Mouse (Mus musculus) neural tube, embryonic 12.5 days (tissue): ENCODE results near the gene Ccdc13. TPM values are rescaled to one million over a fixed set of nuclear protein-coding genes. Genes with fewer than 3 reads are reported as not detected.
A peak's percentile ranks its signal among the peaks of the same experiment; 100 is the strongest.

Source experiments
- ATAC-seq: fragments of 200-750 bp; cut with Nextera tagmentation; 2 replicates; pipeline ENCODE4 v1.8.0; 2017; ENCODE audit warnings: low read depth, mild to moderate bottlenecking, moderate TSS enrichment, moderate library complexity; ENCODE audit not compliant: low FRiP score
- H3K27ac ChIP-seq: fragments of 300-500 bp; sonication (generic); 2 replicates; pipeline ENCODE4 v1.5.1; 2016
- H3K27me3 ChIP-seq: fragments of 300-500 bp; sonication (generic); replicated peaks from 2 replicates; pipeline ENCODE4 v1.6.1; 2016; ENCODE audit warnings: mild to moderate bottlenecking
- H3K36me3 ChIP-seq: fragments of 300-500 bp; sonication (generic); 2 replicates; pipeline ENCODE4 v1.6.1; 2016; ENCODE audit warnings: mild to moderate bottlenecking
- H3K4me1 ChIP-seq: fragments of 300-500 bp; sonication (generic); 2 replicates; pipeline ENCODE4 v1.6.1; 2016
- H3K4me2 ChIP-seq: fragments of 300-500 bp; sonication (generic); replicated peaks from 2 replicates; pipeline ENCODE4 v1.6.1; 2016; ENCODE audit warnings: mild to moderate bottlenecking
- H3K4me3 ChIP-seq: fragments of 300-500 bp; sonication (generic); 2 replicates; pipeline ENCODE4 v1.5.1; 2016
- H3K9ac ChIP-seq: fragments of 300-500 bp; sonication (generic); 2 replicates; pipeline ENCODE4 v1.6.1; 2016; ENCODE audit warnings: mild to moderate bottlenecking
- H3K9me3 ChIP-seq: fragments of 300-500 bp; sonication (generic); 2 replicates; pipeline ENCODE4 v1.6.1; 2016; ENCODE audit warnings: mild to moderate bottlenecking
- WGBS: fragments of 180-500 bp; shearing (Covaris S2); methylation state at CpG from one replicate; pipeline ENCODE4 v1.1.7; 2016; 5-methylcytosine and 5-hydroxymethylcytosine counted together
- polyA plus RNA-seq: library from polyadenylated mRNA; unstranded; fragments of >200 nt; fragmentation: Nextera tagmentation; extraction: Ambion mirVana; gene quantifications from 2 replicates; pipeline ENCODE4 v1.2.1, GENCODE M21; 2016

The Ccdc13 gene
- polyA plus RNA-seq, 1 experiment from 2014 or later, result 4.0 TPM

DNA sequence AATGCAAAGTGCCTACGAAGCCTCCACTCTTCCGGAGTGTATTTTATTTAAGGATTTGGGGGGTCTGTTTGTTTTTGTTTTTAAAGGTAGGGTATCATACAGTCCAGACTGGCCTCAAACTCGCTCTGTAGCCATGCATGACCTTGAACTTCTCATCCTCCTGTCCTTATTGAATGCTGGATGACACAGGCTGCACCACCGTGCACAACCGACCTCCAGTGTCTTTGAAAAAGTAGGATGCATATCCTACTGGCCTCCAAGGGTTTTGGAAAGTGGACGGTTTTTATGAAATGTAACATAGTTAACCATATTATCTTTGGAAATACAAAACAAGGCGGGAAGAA is 333 bp upstream of the Ccdc13 start:
- Histone ChIP-seq H3K27me3 (no peaks in the 10 kb centered on the region), H3K4me3 (peak overlapping the region; percentile 49), H3K9me3 (0 out of 2 replicates have a peak, but pooled peaks cover 3% of the 10 kb centered on the region), H3K9ac (peak overlapping the region; percentile 59), H3K4me2 (peak overlapping the region; percentile 75), H3K4me1 (peaks cover 12% of the 10 kb centered on the region), H3K27ac (no peak overlapping the region), H3K36me3 (no peaks in the 10 kb centered on the region)
- 39% methylated on average over 7 of the region's 7 CpGs for WGBS
- peak; percentile 62; the same call in 1 of the 2 replicates for ATAC-seq

DNA sequence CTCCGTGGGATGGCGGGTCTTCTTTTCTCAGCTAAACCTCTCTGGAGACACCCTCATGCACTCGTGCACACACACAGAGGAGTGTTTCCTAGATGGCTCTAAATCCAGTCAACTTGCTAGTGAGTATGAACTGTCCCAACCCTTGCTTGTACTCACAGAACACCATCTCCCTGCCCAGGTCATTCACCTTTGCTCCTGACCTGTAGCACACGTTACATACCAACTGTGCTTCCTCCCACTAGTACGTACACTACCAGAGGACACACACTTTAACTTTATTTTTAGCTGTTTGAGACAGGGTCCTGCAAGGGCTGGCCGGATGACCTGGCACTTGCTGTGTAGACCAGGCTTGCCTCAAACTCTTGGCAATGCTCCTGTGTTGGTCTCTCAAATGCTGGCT is 1.3 kb downstream of the Ccdc13 start:
- Histone ChIP-seq H3K4me1 (peaks cover 12% of the 10 kb centered on the region), H3K27ac (no peak overlapping the region), H3K27me3 (no peaks in the 10 kb centered on the region), H3K4me3 (no peak overlapping the region), H3K36me3 (no peaks in the 10 kb centered on the region), H3K9ac (no peak overlapping the region), H3K9me3 (0 out of 2 replicates have a peak, but pooled peaks cover 3% of the 10 kb centered on the region), H3K4me2 (no peak overlapping the region)
- WGBS, result 92% methylated on average over 6 of the region's 6 CpGs
- ATAC-seq, result no peak

DNA sequence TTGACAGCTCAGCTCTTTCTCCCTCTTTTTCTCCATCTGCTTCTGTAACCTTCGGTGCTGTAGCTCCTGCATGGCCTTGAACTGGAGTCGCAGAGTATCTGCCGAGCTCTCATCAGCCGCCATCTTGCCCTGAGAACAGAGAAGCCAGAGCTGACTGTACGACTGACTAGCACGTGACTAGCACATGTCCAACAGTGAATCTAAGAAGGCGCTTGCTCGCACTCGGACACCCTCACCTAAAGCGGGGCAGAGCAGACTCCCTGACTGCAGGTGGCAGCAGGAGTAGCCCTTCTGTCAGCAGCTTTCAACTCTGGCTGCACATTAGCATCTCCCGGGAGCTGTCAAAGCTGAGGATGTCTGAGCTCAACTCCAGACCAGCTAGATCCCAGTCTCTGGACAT is 5.4 kb downstream of the Ccdc13 start:
- Histone ChIP-seq H3K27me3 (no peaks in the 10 kb centered on the region), H3K36me3 (no peaks in the 10 kb centered on the region), H3K27ac (no peak overlapping the region), H3K4me1 (peaks cover 3% of the 10 kb centered on the region), H3K9ac (no peak overlapping the region; the same call in 1 of the 2 replicates), H3K4me2 (no peak overlapping the region), H3K9me3 (0 out of 2 replicates have a peak, but pooled peaks cover 3% of the 10 kb centered on the region), H3K4me3 (no peak overlapping the region)
- no peak for ATAC-seq
- 86% methylated on average over 11 of the region's 11 CpGs for WGBS

DNA sequence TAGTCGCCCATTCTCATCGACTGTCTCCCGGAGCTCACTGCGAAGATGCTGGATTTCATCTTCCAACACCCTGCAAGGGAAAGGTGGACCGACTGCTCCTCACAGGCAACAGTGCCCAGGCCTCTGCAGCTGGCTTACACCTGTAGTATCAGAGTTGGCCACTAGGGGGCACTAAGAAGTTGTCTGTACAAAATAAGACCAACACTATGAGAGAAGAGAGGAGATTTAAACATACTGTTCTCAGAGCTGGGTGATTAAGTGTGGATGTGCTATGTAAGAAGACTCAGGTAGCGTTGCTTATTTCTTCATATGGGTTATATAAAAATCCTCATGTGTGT is 8.3 kb downstream of the Ccdc13 start:
- no peaks in the 10 kb centered on the region for H3K36me3 ChIP-seq
- no peak overlapping the region for H3K9ac ChIP-seq
- no peaks in the 10 kb centered on the region for H3K4me1 ChIP-seq
- no peak overlapping the region for H3K4me3 ChIP-seq
- H3K9me3 ChIP-seq, result 0 out of 2 replicates have a peak, but pooled peaks cover 3% of the 10 kb centered on the region
- H3K27me3 ChIP-seq, result no peaks in the 10 kb centered on the region
- no peak overlapping the region for H3K4me2 ChIP-seq
- no peak overlapping the region for H3K27ac ChIP-seq
- 34% methylated on average over 6 of the region's 6 CpGs for WGBS
- ATAC-seq, result peak; percentile 36; the same call in 1 of the 2 replicates

DNA sequence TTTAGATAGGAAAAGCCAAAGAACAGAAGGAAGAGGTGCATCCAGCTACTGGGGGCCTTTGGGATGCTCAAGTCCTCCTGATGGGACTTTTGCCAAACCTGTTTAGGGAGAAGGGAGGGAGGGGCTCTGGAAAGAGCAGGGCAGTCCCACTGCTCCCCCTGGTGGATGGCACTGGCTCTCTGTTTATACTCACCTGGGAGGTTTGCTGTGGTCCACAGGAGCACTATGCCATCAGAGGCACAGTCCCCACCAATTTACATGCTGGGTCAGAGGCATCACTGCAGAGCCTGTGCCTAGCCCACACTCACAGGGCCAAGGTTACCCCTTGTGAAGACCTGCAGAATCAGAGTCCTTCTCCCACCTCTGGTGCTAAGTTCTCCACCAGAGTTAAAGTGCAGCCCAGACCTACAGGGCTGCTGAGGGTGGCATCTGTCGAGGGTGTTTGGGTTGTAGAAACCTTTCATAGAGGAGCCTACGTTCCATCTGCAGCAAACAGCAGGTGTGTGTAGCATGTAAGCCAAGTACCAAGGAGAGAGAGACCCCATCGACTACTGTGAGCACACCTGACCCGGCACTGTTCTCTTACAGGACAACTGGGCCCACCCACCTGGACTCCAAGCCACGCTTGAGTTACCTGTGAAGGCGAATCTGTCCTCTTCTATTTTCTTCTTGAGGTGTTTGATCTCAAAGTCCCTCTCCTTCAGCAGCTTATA is 8.9 kb downstream of the Ccdc13 start:
- 79% methylated on average over 6 of the region's 6 CpGs for WGBS
- H3K4me3 ChIP-seq, result no peak overlapping the region
- no peak overlapping the region for H3K4me2 ChIP-seq
- H3K4me1 ChIP-seq, result no peaks in the 10 kb centered on the region
- no peak overlapping the region for H3K9ac ChIP-seq
- no peak overlapping the region for H3K27ac ChIP-seq
- 0 out of 2 replicates have a peak, but pooled peaks cover 1% of the 10 kb centered on the region for H3K9me3 ChIP-seq
- H3K36me3 ChIP-seq, result no peaks in the 10 kb centered on the region
- no peaks in the 10 kb centered on the region for H3K27me3 ChIP-seq
- 0 out of 2 replicates have a peak, but pooled peaks have one; percentile 34 for ATAC-seq

DNA sequence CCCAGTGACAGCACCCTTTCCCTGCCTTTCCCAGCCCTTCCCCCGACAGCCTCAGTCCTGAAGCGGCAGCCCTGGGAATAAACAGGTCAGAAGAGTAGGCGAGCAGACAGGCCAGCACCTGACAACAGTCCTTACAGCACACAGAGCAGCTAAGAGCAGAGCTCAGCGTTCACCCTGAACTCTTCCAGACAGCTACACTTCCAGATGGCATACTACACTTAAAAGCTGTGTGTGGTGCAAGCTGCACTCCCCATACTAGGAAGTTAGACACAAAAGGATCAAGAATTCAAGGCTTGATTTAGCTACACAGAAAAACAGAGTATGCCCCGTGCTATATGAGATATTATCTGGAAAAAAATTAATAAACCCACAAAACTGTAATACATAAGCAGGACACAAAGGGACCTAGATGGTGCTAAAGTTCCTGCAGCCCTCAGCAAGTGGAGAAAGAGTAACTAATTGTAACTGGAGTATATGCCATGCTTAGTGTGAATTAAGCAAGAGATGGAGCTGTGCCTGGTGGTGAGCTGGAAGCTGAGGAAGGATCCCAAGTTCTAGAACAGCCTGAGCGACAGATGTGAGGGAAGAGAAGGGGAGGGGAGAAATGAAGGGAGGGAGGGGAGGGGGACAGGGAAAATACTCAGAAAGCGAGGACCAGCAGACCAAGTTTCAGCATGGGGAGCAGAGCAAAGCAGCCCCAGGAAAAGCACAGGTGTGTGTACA is 9.8 kb downstream of the Ccdc13 start:
- H3K4me2 ChIP-seq, result no peak overlapping the region
- H3K9ac ChIP-seq, result no peak overlapping the region
- WGBS, result 72% methylated on average over 7 of the region's 7 CpGs
- no peaks in the 10 kb centered on the region for H3K4me1 ChIP-seq
- no peaks in the 10 kb centered on the region for H3K27me3 ChIP-seq
- no peak overlapping the region for H3K4me3 ChIP-seq
- H3K36me3 ChIP-seq, result no peaks in the 10 kb centered on the region
- ATAC-seq, result no peak
- H3K9me3 ChIP-seq, result no peaks in the 10 kb centered on the region
- H3K27ac ChIP-seq, result no peak overlapping the region

DNA sequence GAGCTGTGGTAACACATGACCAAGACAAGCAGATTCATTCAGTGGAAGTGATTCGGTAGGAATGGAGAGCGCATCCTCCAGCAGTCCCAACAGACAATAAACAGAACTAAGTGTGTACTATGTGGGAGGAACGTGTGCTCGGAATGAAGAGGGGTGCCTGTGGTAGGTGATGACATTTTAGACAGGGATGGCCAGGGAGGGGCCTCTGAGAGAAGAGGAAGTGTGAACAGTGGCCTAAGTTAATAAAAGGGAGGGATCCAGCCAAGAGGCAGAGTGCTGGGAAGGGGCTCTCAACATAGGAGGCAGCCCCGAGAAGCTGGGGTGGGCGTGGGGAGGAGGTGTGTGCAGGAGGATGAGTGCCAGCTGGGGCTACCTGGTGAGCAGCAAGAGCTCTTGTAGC is 10.9 kb downstream of the Ccdc13 start:
- Histone ChIP-seq H3K9ac (no peak overlapping the region), H3K27me3 (no peaks in the 10 kb centered on the region), H3K4me2 (no peak overlapping the region), H3K9me3 (no peaks in the 10 kb centered on the region), H3K4me3 (no peak overlapping the region), H3K4me1 (no peaks in the 10 kb centered on the region), H3K36me3 (no peaks in the 10 kb centered on the region), H3K27ac (no peak overlapping the region)
- no peak for ATAC-seq
- 81% methylated on average over 6 of the region's 6 CpGs for WGBS

DNA sequence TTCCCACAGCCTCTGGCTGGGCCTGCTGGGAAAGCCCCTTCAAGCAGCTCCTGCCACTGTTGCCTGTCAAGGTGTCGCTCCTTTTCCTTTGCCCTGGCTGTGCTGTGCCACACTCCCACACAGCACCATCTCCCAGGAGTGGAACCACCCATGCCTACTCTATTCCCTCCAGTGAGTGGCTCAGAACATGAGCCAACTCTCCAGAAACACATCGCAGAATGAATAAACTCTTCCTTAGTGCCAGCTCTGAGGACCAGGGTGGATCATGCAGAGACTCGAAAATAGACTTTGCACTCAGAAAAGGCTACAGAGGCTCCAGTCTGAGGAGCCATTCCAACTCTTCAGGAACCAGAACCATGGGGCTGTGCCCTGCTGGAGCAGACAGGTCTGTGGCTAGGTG is 12.9 kb downstream of the Ccdc13 start:
- peaks cover 6% of the 10 kb centered on the region; the same call in 1 of the 2 replicates for H3K4me1 ChIP-seq
- no peak overlapping the region for H3K4me2 ChIP-seq
- H3K4me3 ChIP-seq, result no peak overlapping the region
- H3K9me3 ChIP-seq, result no peaks in the 10 kb centered on the region
- H3K27ac ChIP-seq, result no peak overlapping the region
- 88% methylated on average over 3 of the region's 3 CpGs for WGBS
- ATAC-seq, result no peak
- H3K9ac ChIP-seq, result no peak overlapping the region
- H3K36me3 ChIP-seq, result no peaks in the 10 kb centered on the region
- no peaks in the 10 kb centered on the region for H3K27me3 ChIP-seq

DNA sequence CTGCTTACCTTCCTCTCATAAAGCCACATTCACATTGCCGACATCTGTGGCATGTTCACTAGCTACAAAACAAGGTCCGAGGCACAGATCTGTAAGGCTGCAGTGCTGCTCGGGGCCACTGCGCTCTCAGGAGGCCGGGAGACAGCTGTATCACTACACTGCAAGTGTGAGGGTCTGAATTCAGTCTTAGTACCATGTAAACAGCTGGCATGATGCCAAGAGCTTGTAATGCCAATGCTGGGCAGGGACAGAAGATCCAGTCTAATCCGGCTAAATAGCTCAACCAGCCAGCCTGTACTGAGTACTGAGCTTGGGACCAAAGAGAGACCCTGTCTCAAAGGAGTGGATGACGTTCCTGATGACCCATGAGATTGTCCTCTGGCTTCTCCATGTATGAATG is 15.3 kb downstream of the Ccdc13 start:
- WGBS, result 76% methylated on average over 7 of the region's 7 CpGs
- Histone ChIP-seq H3K9me3 (no peaks in the 10 kb centered on the region), H3K4me2 (no peak overlapping the region), H3K36me3 (no peaks in the 10 kb centered on the region), H3K4me1 (peaks cover 6% of the 10 kb centered on the region; the same call in 1 of the 2 replicates), H3K27me3 (no peaks in the 10 kb centered on the region), H3K27ac (no peak overlapping the region), H3K9ac (no peak overlapping the region), H3K4me3 (no peak overlapping the region)
- peak; percentile 60 for ATAC-seq

DNA sequence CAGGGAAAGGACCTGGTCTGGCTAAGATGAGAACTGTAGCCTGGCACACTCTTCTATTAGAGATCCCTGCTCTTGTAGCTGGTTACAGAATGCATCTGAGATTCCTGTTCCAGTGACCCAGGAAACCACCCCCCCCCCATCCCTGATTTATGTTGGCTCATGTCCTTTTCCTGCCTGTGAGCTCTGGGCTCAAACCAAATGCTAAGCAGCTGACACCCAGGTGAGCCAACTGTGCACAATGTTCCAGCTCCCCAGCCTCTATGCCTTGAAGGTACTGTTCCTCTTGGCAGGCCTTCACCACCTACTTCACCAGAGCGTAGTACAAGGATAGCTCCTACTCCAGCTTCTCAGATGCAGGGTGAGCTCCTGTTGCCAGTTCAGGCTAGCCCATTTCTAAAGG is 16.2 kb downstream of the Ccdc13 start:
- Histone ChIP-seq H3K4me3 (no peak overlapping the region), H3K9ac (no peak overlapping the region), H3K27ac (no peak overlapping the region), H3K9me3 (no peaks in the 10 kb centered on the region), H3K4me2 (no peak overlapping the region), H3K36me3 (no peaks in the 10 kb centered on the region), H3K27me3 (no peaks in the 10 kb centered on the region), H3K4me1 (peaks cover 6% of the 10 kb centered on the region; the same call in 1 of the 2 replicates)
- WGBS, result 91% methylated on average over 1 of the region's 1 CpGs
- peak; percentile 19; the same call in 1 of the 2 replicates for ATAC-seq

DNA sequence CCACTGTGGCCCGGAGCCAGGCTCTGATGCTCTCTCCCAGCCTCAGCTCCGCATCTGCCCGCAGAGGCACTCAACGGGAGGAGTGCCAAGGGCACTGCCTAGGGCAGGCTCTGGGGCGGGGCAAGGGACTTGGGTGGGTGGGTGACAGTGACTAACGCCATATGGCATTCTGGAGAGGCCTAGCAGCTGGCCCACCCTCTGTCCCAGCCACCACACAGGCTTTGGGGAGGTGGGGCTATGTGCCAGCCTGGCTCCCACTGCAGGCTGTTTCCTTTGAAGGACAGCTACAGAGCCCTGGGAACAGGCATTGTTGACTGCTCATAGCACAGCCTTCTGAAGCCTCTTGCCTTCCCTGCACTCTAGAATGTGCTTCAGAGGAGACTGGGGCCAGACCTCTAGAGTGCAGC is 16.7 kb downstream of the Ccdc13 start:
- WGBS, result 68% methylated on average over 6 of the region's 6 CpGs
- H3K4me3 ChIP-seq, result no peak overlapping the region
- no peak overlapping the region for H3K9ac ChIP-seq
- H3K36me3 ChIP-seq, result no peaks in the 10 kb centered on the region
- ATAC-seq, result peak; percentile 61
- no peaks in the 10 kb centered on the region for H3K9me3 ChIP-seq
- H3K27ac ChIP-seq, result no peak overlapping the region
- no peak overlapping the region for H3K4me2 ChIP-seq
- peaks cover 6% of the 10 kb centered on the region; the same call in 1 of the 2 replicates for H3K4me1 ChIP-seq
- no peaks in the 10 kb centered on the region for H3K27me3 ChIP-seq

DNA sequence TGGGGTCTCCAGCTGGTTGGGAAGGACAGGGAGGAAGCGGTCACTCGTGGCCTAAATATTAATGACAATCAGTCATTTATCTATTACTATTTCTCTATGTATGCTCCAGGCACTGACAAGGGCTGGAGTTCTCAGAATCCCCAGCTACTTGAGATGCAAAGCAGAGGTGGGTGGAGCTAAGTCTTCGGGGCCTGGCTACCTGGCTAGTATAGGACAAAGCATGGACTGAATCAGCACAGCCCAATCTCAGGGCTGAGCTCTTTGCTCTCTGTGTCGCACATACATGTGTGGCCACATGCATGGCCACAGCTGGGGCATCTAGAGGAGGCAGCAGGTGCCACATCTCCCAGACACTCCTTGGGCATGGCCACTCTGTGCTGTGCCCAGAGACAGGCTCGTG is 18.5 kb downstream of the Ccdc13 start:
- no peak overlapping the region for H3K9ac ChIP-seq
- no peaks in the 10 kb centered on the region for H3K27me3 ChIP-seq
- no peak for ATAC-seq
- no peak overlapping the region for H3K4me2 ChIP-seq
- WGBS, result 79% methylated on average over 5 of the region's 5 CpGs
- no peaks in the 10 kb centered on the region for H3K9me3 ChIP-seq
- peaks cover 6% of the 10 kb centered on the region; the same call in 1 of the 2 replicates for H3K4me1 ChIP-seq
- H3K36me3 ChIP-seq, result no peaks in the 10 kb centered on the region
- H3K27ac ChIP-seq, result no peak overlapping the region
- H3K4me3 ChIP-seq, result no peak overlapping the region
